Mouse (Mus musculus) forebrain, embryonic 10.5 days (tissue): ENCODE data around the gene Pspn. TPM values are rescaled to one million over a fixed set of nuclear protein-coding genes. Genes with fewer than 3 reads are reported as not detected.
A peak's percentile ranks its signal among the peaks of the same experiment; 100 is the strongest.

Source experiments
- DNase-seq: peaks from one replicate; pipeline ENCODE4 v3.0.0-alpha.2; 2017; ENCODE audit warnings: low spot score; ENCODE audit errors: extremely low spot score
- H3K27ac ChIP-seq: fragments of 300-500 bp; sonication (generic); 2 replicates; pipeline ENCODE4 v1.5.1; 2016; ENCODE audit warnings: mild to moderate bottlenecking
- H3K27me3 ChIP-seq: fragments of 300-500 bp; sonication (generic); 2 replicates; pipeline ENCODE4 v1.6.1; 2016; ENCODE audit warnings: mild to moderate bottlenecking; ENCODE audit not compliant: poor library complexity, severe bottlenecking
- H3K36me3 ChIP-seq: fragments of 300-500 bp; sonication (generic); replicated peaks from 2 replicates; pipeline ENCODE4 v1.6.1; 2016; ENCODE audit warnings: mild to moderate bottlenecking, moderate library complexity
- H3K4me1 ChIP-seq: fragments of 300-500 bp; sonication (generic); 2 replicates; pipeline ENCODE4 v1.6.1; 2016
- H3K4me3 ChIP-seq: fragments of 300-500 bp; sonication (generic); 2 replicates; pipeline ENCODE4 v1.5.1; 2016; ENCODE audit warnings: mild to moderate bottlenecking, moderate library complexity
- H3K9me3 ChIP-seq: fragments of 300-500 bp; sonication (generic); 2 replicates; pipeline ENCODE4 v1.6.1; 2016; ENCODE audit warnings: mild to moderate bottlenecking, moderate library complexity
- WGBS: fragments of 180-500 bp; shearing (Covaris S2); methylation state at CpG from one replicate; pipeline ENCODE4 v1.1.7; 2016; 5-methylcytosine and 5-hydroxymethylcytosine counted together
- polyA plus RNA-seq: library from polyadenylated mRNA; unstranded; fragments of >200 nt; fragmentation: Nextera tagmentation; extraction: Ambion mirVana; gene quantifications from 2 replicates; pipeline ENCODE4 v1.2.1, GENCODE M21; 2016

The Pspn gene
- polyA plus RNA-seq, 1 experiment from 2014 or later: 0.35 TPM

GRCm38 (mm10) chr17:57012245-57012795 lies 12.5 kb upstream of the Pspn start:
- no peak for DNase-seq
- Histone ChIP-seq H3K4me1 (peaks cover 25% of the 10 kb centered on the region), H3K27me3 (no peaks in the 10 kb centered on the region), H3K4me3 (peak overlapping the region; percentile 88), H3K27ac (peak overlapping the region; percentile 96), H3K36me3 (peaks cover 22% of the 10 kb centered on the region), H3K9me3 (no peaks in the 10 kb centered on the region)
- 75% methylated on average over 13 of the region's 13 CpGs for WGBS

DNA sequence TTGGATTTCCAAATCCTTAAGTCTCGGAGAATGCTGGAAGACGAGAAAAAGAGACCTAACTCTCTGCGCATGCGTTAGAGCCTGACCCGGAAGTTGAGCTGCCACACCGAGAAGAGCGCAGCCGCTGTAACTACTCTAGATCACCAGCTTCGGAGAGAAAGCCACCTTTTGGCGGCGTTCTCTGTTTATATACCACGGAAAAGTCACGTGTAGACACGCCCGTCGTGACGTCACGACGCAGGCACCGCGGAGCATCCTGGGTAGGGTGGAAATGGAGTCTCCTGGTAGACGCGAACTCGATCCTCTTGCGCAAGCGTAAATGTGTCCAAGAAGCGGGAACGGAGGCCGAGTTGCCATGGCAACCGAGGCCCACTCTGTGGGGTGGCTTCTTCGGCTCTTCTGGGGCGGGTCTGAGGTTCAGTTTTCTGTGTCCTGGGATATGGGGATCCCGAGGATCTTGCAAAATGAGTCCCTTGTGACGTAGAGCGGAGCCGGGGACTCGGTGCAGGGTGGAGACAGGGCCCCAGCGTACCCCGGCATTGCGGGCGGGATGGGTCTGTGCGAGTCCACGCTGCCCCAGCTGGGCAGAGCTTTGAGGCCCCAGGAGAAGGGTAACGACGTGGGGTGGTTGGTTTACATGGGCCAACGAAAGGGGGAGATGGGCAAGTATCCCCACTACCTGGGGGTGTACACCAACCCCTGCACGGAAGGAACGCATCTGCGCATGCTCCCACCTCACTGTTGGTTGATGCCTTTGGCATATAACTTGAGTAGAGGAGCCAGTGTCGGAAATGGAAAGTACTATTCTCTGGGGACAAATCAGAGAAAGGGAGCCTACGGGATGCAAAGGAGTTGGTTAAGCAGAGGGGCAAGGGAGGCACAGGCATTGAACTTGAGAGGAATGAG lies 11.7 kb upstream of the Pspn start, which contains the start of the genes Gtf2f1 and Gm17949:
Gtf2f1 (minus strand) TSS at position 53 of the 906 bp plus-strand sequence.
Gm17949 (plus strand) TSS at position 234 of the 906 bp plus-strand sequence.
- H3K4me3 ChIP-seq: peak within 1 kb of the TSS; percentile 88
- no peaks in the 10 kb centered on the region for H3K9me3 ChIP-seq
- WGBS: under 1% methylated on average over 51 of the region's 51 CpGs
- peaks cover 25% of the 10 kb centered on the region for H3K4me1 ChIP-seq
- DNase-seq: peak; percentile 99
- H3K27ac ChIP-seq: peak within 1 kb of the TSS; percentile 96
- no peaks in the 10 kb centered on the region for H3K27me3 ChIP-seq
- H3K36me3 ChIP-seq: peaks cover 30% of the 10 kb centered on the region

DNA sequence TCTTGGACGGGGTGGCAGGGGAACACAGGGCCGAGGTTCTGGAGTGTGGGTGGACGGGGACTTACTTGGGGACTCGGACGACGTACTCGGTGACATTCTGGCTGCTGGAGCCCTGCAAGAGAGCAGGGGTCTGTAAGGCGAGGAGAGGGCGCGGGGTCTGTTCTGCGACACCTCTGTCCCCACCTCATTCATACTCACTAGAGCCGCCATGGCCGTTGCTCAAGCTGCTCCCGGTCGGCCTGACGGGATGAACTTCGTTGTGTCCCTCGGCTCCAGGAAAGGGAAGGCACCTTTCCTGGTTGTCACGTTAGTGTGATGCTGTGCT lies 11.1 kb upstream of the Pspn start:
- 1% methylated on average over 19 of the region's 19 CpGs for whole genome bisulfite sequencing
- H3K27ac ChIP-seq: peak overlapping the region; percentile 96
- no peak for DNase-seq

DNA sequence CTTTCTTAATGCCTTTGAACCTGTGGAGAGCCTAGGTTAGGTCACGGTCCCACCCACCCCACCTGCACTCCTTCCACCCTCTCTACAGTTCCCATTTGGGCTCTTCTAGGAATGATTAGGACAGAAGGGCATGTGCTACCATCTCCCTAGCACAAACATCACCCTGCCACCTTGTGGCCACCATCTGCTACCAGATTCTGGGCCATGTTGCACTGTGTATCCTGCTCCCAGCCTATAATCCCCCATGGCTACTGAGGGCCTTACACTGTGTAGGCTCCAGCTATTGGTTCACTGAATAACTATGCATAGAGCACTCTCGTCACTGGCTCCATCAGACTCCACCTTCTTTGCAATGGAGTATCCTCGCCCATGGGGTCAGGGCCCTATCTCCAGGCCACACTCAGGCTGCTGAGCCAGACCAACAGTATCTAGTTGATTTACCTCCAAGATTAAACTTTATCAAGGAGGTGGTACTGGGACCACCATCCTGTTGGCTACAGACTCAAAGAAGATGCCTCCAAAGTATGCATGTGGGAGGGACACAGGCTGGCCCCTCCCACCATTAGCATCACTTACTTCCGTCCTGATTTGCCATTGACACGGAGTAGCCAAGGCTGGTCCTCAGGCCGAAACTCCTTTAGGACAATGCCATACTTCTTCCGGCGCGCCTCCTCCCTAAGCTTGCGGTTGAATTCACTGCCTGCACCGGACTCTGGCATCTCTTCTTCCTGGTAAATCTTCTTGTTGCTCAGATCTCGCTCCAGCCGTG lies 7.5 kb upstream of the Pspn start:
- DNase-seq: no peak
- WGBS: 91% methylated on average over 13 of the region's 13 CpGs

More for the DNA sequence above, 11.1 kb upstream of the Pspn start:
- H3K27me3 ChIP-seq: no peaks in the 10 kb centered on the region
- H3K36me3 ChIP-seq: peaks cover 36% of the 10 kb centered on the region
- peak overlapping the region; percentile 88 for H3K4me3 ChIP-seq
- no peaks in the 10 kb centered on the region for H3K9me3 ChIP-seq
- peaks cover 25% of the 10 kb centered on the region for H3K4me1 ChIP-seq

GRCm38 (mm10) chr17:57003994-57004393 lies 4.2 kb upstream of the Pspn start:
- H3K27ac ChIP-seq: no peak overlapping the region
- no peaks in the 10 kb centered on the region for H3K9me3 ChIP-seq
- 93% methylated on average over 7 of the region's 7 CpGs for WGBS
- H3K4me3 ChIP-seq: no peak overlapping the region
- no peak for DNase-seq
- H3K27me3 ChIP-seq: no peaks in the 10 kb centered on the region
- H3K4me1 ChIP-seq: no peaks in the 10 kb centered on the region
- peaks cover 97% of the 10 kb centered on the region for H3K36me3 ChIP-seq

More for the DNA sequence above, 7.5 kb upstream of the Pspn start:
- Histone ChIP-seq H3K27ac (no peak overlapping the region), H3K4me3 (no peak overlapping the region), H3K9me3 (no peaks in the 10 kb centered on the region), H3K4me1 (peaks cover 21% of the 10 kb centered on the region), H3K36me3 (peaks cover 72% of the 10 kb centered on the region), H3K27me3 (no peaks in the 10 kb centered on the region)

GRCm38 (mm10) chr17:57001228-57001627 lies 1.4 kb upstream of the Pspn start:
- 82% methylated on average over 8 of the region's 8 CpGs for WGBS
- Histone ChIP-seq H3K27me3 (no peaks in the 10 kb centered on the region), H3K4me1 (peaks cover 19% of the 10 kb centered on the region), H3K36me3 (peaks cover 80% of the 10 kb centered on the region), H3K9me3 (no peaks in the 10 kb centered on the region), H3K27ac (no peak overlapping the region), H3K4me3 (no peak overlapping the region)
- DNase-seq: no peak

DNA sequence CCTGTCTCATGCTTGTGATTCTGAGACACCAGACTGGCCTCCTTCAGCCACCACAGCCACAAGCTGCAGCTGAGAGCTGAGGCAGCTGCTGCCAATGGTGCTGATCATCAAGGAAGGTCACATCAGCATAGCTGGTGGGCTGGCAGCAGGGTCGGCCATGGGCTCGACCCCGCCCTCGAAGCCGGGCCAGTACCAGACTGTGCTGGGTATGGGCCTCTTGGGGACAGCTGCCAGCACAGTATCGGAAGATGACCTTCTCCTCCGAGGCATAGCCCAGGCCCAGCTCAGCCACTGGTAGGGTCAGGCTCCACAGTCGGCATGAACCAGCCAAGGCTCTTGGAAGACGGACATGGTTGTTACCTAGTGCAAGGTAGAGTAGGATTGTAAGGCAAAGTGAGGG lies 404 bp downstream of the Pspn start:
- Histone ChIP-seq H3K4me3 (no peak overlapping the region), H3K27me3 (no peaks in the 10 kb centered on the region), H3K9me3 (no peaks in the 10 kb centered on the region), H3K36me3 (peaks cover 80% of the 10 kb centered on the region), H3K27ac (no peak overlapping the region), H3K4me1 (peaks cover 19% of the 10 kb centered on the region)
- no peak for DNase-seq
- 91% methylated on average over 9 of the region's 9 CpGs for WGBS

DNA sequence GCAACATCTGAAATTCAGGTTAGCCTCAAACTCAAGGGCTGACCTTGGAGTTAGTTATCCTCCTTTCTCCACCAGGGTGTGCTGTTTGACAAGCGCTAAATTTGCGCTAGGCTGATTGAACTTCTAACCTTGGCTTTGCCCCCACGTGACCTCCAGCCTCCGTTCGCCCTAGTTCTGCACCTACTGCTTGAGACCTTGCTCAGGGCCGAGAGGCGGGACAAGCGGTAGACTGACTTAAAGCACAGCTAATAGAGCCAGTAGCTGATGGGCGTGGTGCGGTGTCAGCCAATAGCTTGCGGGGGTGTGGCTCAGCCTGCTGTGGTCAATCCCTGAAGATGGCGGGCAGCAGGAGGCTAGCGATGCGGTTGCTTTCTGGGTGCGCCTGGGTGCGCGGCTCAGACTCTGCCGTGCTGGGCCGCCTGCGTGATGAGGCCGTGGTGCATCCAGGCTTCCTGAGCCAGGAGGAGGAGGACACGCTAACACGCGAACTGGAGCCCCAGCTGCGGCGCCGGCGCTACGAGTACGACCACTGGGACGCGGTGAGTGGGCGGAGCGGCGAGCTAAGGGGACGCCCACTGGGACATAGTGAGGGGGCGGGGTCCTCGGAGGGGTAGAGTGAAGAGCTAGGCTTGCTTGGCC lies 2.7 kb downstream of the Pspn start, which contains the start of gene Alkbh7:
Alkbh7 (plus strand) TSS at position 311 of the 639 bp plus-strand sequence.
- Histone ChIP-seq H3K36me3 (peaks cover 81% of the 10 kb centered on the region), H3K4me3 (peak within 1 kb of the TSS; percentile 85), H3K9me3 (no peaks in the 10 kb centered on the region), H3K27me3 (no peaks in the 10 kb centered on the region), H3K4me1 (peaks cover 19% of the 10 kb centered on the region), H3K27ac (peak within 1 kb of the TSS; percentile 87)
- under 1% methylated on average over 38 of the region's 38 CpGs for WGBS
- peak; percentile 97 for DNase-seq

- Histone ChIP-seq H3K4me1 (peaks cover 19% of the 10 kb centered on the region), H3K36me3 (peaks cover 83% of the 10 kb centered on the region), H3K9me3 (no peaks in the 10 kb centered on the region), H3K27me3 (no peaks in the 10 kb centered on the region), H3K4me3 (peak overlapping the region; percentile 85), H3K27ac (no peak overlapping the region)
- WGBS: 74% methylated on average over 2 of the region's 2 CpGs
- no peak for DNase-seq
These were observed 3.3 kb downstream of the Pspn start for GRCm38 (mm10) chr17:56996506-56996905.

DNA sequence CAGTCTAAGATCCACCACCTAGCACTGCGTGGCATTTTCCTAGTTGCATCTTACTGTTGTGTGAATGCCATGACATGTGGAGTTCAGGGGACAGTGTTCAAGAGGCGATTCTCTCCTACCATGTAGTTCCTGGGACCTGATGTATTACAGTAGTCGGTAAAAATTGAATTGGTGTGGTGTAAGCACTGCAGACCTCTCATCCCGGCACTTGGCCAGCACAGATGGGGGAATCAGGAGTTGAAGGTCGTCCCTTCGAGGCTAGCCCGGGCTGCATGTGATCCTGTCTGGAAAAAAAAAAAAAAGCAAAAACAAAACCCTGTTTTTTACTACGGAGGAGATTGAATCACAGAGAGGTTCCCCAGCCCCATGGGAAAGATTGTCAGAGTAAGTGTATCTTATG lies 4.8 kb downstream of the Pspn start:
- Histone ChIP-seq H3K4me3 (no peak overlapping the region), H3K4me1 (peaks cover 27% of the 10 kb centered on the region), H3K9me3 (no peaks in the 10 kb centered on the region), H3K27ac (no peak overlapping the region), H3K27me3 (no peaks in the 10 kb centered on the region), H3K36me3 (peaks cover 74% of the 10 kb centered on the region)
- no peak for DNase-seq
- 93% methylated on average over 8 of the region's 8 CpGs for WGBS

GRCm38 (mm10) chr17:56990966-56991365 lies 8.9 kb downstream of the Pspn start:
- no peaks in the 10 kb centered on the region for H3K27me3 ChIP-seq
- no peaks in the 10 kb centered on the region for H3K9me3 ChIP-seq
- WGBS: 88% methylated on average over 2 of the region's 2 CpGs
- H3K27ac ChIP-seq: peak overlapping the region; percentile 92
- peak overlapping the region; percentile 85 for H3K4me3 ChIP-seq
- H3K4me1 ChIP-seq: peaks cover 10% of the 10 kb centered on the region
- no peak for DNase-seq
- peaks cover 50% of the 10 kb centered on the region for H3K36me3 ChIP-seq

DNA sequence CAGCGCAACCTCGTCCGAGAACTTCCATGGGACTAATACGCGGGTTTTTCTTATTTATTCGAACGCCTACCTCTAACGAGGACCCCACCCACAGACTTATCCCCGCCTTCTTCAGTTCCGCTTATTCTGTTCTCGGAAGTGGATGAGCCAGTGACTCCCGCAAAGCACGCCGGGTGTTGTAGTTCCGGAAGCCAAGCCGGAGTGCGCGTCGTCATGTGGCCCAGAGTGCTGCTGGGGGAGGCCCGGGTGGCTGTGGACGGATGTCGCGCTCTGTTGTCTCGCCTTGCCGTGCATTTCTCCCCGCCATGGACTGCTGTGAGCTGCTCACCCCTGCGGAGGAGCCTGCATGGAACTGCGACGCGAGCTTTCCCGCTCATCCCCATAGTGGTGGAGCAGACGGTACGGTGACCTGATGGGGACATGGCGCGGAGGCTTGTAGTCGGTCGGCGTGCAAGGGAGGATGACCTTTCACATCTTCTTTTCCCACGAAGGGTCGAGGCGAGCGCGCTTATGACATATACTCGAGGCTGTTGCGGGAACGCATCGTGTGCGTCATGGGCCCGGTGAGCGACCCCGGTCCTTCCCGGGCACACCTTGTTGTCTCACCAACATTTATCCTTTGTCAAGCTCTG lies 9.6 kb downstream of the Pspn start, which contains the start of gene Clpp:
Clpp (plus strand) TSS at position 191 of the 632 bp plus-strand sequence.
- no peaks in the 10 kb centered on the region for H3K9me3 ChIP-seq
- DNase-seq: peak; percentile 95
- H3K4me3 ChIP-seq: peak within 1 kb of the TSS; percentile 85
- no peaks in the 10 kb centered on the region for H3K27me3 ChIP-seq
- peaks cover 10% of the 10 kb centered on the region for H3K4me1 ChIP-seq
- H3K36me3 ChIP-seq: peaks cover 42% of the 10 kb centered on the region
- under 1% methylated on average over 52 of the region's 52 CpGs for WGBS
- peak within 1 kb of the TSS; percentile 92 for H3K27ac ChIP-seq
